Mouse (Mus musculus) embryonic facial prominence, embryonic 11.5 days (tissue): ENCODE results near the gene Trim11. TPM values are rescaled to one million over a fixed set of nuclear protein-coding genes. Genes with fewer than 3 reads are reported as not detected.

Source experiments
- ATAC-seq: fragments of 200-750 bp; cut with Nextera tagmentation; replicated peaks from 2 replicates; pipeline ENCODE4 v1.8.0; 2017; ENCODE audit warnings: low read depth; ENCODE audit not compliant: insufficient number of reproducible peaks, low FRiP score, low TSS enrichment
- DNase-seq: peaks from one replicate; pipeline ENCODE4 v3.0.0-alpha.2; 2015; ENCODE audit warnings: low spot score
- H3K27ac ChIP-seq: fragments of 300-500 bp; sonication (generic); replicated peaks from 2 replicates; pipeline ENCODE4 v1.5.1; 2014; ENCODE audit warnings: mild to moderate bottlenecking, low read depth, low read length, control low read depth
- H3K27me3 ChIP-seq: fragments of 300-500 bp; sonication (generic); 2 replicates; pipeline ENCODE4 v1.6.1; 2014; ENCODE audit warnings: mild to moderate bottlenecking, low read length, moderate library complexity, mixed read lengths; ENCODE audit not compliant: control insufficient read depth, insufficient read depth
- H3K36me3 ChIP-seq: fragments of 300-500 bp; sonication (generic); replicated peaks from 2 replicates; pipeline ENCODE4 v1.6.1; 2014; ENCODE audit warnings: low read depth, mild to moderate bottlenecking, low read length, moderate library complexity, mixed read lengths; ENCODE audit not compliant: control insufficient read depth, insufficient read depth
- H3K4me1 ChIP-seq: fragments of 300-500 bp; sonication (generic); 2 replicates; pipeline ENCODE4 v1.6.1; 2014; ENCODE audit warnings: low read length, mixed read lengths; ENCODE audit not compliant: control insufficient read depth, insufficient read depth
- H3K4me2 ChIP-seq: fragments of 300-500 bp; sonication (generic); 2 replicates; pipeline ENCODE4 v1.6.1; 2014; ENCODE audit warnings: low read depth, mild to moderate bottlenecking, control low read depth, low read length, moderate library complexity
- H3K4me3 ChIP-seq: fragments of 300-500 bp; sonication (generic); 2 replicates; pipeline ENCODE4 v1.5.1; 2014; ENCODE audit warnings: low read depth, low read length, control low read depth
- H3K9ac ChIP-seq: fragments of 300-500 bp; sonication (generic); replicated peaks from 2 replicates; pipeline ENCODE4 v1.6.1; 2014; ENCODE audit warnings: mild to moderate bottlenecking, control low read depth, low read length
- H3K9me3 ChIP-seq: fragments of 300-500 bp; sonication (generic); replicated peaks from 2 replicates; pipeline ENCODE4 v1.6.1; 2016; ENCODE audit warnings: mild to moderate bottlenecking, low read length, inconsistent platforms, mixed read lengths; ENCODE audit not compliant: control insufficient read depth
- WGBS: fragments of 180-500 bp; shearing (Covaris S2); extraction: QIAGEN DNeasy Blood & Tissue Kit; methylation state at CpG from one replicate; pipeline ENCODE4 v1.1.7; 2014; 5-methylcytosine and 5-hydroxymethylcytosine counted together
- polyA plus RNA-seq: library from polyadenylated mRNA; unstranded; fragments of >200 nt; fragmentation: Nextera tagmentation; extraction: Ambion mirVana; gene quantifications from 2 replicates; pipeline ENCODE4 v1.2.1, GENCODE M21; 2014

The Trim11 gene
- polyA plus RNA-seq, 1 experiment from 2014 or later = 15.0 TPM

DNA sequence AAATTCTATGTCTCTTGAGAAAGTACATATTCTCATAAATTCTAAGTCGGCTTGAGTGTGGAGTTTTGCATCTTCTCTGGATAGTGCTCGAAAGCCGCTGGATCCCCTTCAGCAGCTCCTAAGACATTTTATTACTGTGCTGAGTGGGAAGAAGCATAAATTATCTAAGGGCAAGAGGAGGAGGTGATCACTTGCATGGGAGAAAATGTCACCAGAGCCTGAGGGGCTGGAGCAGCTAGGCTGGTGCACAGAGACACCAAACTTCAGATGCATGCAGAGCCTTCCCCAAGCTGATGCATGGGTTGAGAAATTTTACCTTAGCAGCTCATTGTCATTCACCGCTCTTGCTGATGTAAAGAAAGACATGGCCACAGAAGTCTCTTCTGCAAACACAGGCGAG, 33.8 kb upstream of the Trim11 start:
- Histone ChIP-seq H3K4me1 (no peaks in the 10 kb centered on the region), H3K27me3 (no peaks in the 10 kb centered on the region), H3K9me3 (no peaks in the 10 kb centered on the region), H3K27ac (no peak overlapping the region), H3K36me3 (no peaks in the 10 kb centered on the region), H3K9ac (no peak overlapping the region), H3K4me2 (no peak overlapping the region), H3K4me3 (no peak overlapping the region)
- DNase-seq (no peak), ATAC-seq (no peak)
- WGBS = 73% methylated on average over 5 of the region's 5 CpGs

DNA sequence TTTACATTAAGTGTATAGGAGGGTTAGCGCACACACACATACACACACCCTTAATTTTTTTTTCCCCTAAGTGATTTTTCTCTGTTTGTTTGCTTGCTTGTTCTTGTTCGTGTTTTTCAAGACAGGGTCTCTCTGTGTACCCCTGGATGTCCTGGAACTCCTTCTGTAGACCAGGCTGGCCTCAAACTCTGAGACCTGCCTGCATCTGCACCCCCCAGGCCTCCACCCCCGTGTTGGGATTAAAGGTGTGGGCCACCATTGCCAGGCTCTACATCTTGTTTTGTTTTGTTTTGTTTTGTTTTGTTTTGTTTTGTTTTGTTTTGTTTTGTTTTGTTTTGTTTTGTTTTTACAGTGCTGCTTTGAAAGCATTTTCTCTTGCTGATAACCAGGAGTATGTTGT, 30.6 kb upstream of the Trim11 start:
- no peak for DNase-seq
- Histone ChIP-seq H3K9me3 (no peaks in the 10 kb centered on the region), H3K27ac (no peak overlapping the region), H3K4me3 (no peak overlapping the region), H3K27me3 (peaks cover 5% of the 10 kb centered on the region; the same call in 1 of the 2 replicates), H3K9ac (no peak overlapping the region; the same call in 1 of the 2 replicates), H3K4me1 (no peaks in the 10 kb centered on the region), H3K36me3 (no peaks in the 10 kb centered on the region), H3K4me2 (no peak overlapping the region)
- no peak for ATAC-seq
- 77% methylated on average over 3 of the region's 3 CpGs for WGBS

DNA sequence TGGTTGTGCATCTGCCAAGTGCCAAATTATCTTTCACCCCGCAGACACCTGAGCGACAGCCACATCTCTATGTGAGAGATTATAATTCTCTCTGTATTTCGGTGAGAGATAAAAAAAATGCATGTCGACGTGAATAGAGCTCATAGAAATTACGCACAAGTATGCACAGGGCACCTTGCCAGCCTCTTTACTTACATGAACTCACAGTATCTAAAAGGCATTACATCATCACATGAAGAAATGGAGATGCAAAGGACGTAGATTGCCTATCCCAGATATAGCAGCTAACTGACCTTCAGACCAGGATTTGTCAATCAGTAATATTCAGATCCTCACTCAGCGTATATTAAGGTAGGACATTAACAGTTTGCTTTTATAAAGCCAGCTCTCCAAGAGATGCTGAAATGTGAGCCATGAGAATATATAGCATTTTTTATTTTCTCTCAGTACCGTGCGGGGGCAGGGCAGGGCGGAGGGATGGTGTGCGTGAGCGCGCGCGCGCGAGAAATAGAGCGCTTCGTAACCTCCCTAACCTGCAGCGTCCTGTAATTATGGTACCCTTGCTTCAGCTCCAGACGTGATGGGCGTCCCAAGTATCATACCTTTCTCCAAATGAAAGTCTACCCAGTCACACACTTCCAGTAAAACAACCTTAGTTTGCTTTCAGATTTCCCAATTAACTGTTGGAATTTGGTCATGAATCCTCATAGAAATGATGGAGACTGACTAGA, 29.9 kb upstream of the Trim11 start:
- Histone ChIP-seq H3K4me1 (no peaks in the 10 kb centered on the region), H3K9ac (peak overlapping the region; percentile 53), H3K27me3 (peaks cover 5% of the 10 kb centered on the region; the same call in 1 of the 2 replicates), H3K9me3 (no peaks in the 10 kb centered on the region), H3K36me3 (no peaks in the 10 kb centered on the region), H3K4me3 (peak overlapping the region; percentile 41), H3K4me2 (peak overlapping the region; percentile 60), H3K27ac (peak overlapping the region; percentile 80)
- WGBS = 17% methylated on average over 23 of the region's 23 CpGs
- peak; percentile 61 for DNase-seq
- peak; percentile 47; the same call in 1 of the 2 replicates for ATAC-seq

DNA sequence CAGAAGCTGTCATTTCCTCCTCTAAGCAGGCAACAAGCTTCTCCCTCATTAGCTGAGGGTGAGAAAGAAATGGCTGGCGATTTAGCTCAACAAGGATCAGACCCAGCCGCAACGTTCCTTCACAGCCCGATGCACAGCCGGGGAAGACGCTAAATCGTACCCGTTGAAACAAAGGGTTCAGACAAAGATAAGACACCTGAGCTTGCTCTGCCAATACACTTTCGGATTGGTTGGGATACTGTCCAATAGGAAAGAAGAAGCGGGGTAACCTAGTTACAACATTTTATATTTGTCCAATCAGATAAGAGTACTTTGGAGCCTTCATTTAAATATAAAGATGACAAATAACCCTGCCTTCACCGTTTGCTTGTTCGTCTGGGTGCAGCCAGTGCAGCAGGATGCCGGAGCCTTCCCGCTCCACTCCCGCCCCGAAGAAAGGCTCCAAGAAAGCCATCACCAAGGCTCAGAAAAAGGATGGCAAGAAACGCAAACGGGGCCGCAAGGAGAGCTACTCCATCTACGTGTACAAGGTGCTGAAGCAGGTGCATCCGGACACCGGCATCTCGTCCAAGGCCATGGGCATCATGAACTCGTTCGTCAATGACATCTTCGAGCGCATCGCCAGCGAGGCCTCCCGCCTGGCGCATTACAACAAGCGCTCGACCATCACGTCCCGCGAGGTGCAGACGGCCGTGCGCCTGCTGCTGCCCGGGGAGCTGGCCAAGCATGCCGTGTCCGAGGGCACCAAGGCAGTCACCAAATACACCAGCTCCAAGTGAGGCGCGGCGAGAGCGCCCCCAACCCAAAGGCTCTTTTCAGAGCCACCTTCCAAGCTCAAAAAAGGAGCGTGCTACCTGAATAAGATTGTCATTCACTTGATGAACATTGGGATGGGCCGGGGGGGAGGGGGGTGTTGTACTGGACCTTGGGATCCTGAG, 29.1 kb upstream of the Trim11 start, which contains the start of gene Hist3h2ba:
Hist3h2ba (plus strand) TSS at position 379 of the 938 bp plus-strand sequence.
- peak within 1 kb of the TSS; percentile 75 for H3K9ac ChIP-seq
- peak within 1 kb of the TSS; percentile 91 for H3K27ac ChIP-seq
- DNase-seq (peak; percentile 88), ATAC-seq (peak; percentile 86)
- under 1% methylated on average over 46 of the region's 48 CpGs for WGBS
- H3K27me3 ChIP-seq = peaks cover 5% of the 10 kb centered on the region; the same call in 1 of the 2 replicates
- H3K4me3 ChIP-seq = peak within 1 kb of the TSS; percentile 41
- no peaks in the 10 kb centered on the region for H3K36me3 ChIP-seq
- no peaks in the 10 kb centered on the region for H3K4me1 ChIP-seq
- peak within 1 kb of the TSS; percentile 66 for H3K4me2 ChIP-seq
- no peaks in the 10 kb centered on the region for H3K9me3 ChIP-seq

DNA sequence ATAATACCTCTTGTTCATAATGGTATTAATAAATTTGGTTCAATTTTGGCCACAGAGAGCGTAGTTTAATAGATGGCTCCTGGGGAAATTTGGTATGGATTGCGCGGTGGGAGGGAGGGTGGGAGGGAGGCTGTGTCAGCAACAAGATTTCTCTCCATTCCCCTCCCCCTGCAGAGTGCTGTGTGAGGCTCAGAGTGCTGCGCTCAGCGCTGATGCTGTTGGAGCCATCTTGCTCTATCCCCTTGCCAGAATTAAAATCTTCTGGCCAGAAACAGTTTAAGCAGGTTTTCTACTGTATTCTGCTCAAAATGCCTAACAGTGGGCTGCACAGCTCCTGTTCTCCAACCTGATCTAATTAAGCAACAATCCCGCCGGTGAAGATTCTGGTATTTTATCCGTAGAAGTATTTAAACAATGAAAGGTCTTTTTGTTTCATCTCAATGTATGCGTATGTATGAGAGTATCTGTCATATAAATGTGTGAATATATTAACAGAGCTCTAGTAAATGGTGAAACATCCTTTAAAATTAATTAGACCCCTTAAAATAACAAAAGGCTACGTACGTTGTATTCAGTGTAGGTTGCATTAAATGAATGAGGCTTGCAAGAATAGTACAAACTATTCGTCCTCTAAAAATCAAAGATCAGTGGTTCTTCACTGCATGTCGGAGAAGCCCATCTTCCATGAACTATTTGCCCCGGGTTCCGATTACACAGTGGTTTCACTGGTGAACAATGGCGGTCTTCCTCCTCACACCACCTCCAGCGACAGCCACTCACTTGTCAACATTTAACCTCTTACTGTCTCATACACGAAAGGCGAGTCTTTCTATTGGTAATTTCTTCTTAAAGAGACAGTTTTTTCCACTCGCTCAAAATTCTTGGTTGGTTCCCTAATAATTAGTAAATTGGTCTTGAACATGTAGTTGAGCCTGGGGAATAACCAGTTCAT, 28.1 kb upstream of the Trim11 start:
- Histone ChIP-seq H3K4me2 (peak overlapping the region; percentile 66), H3K27ac (peak overlapping the region; percentile 91), H3K27me3 (peaks cover 5% of the 10 kb centered on the region; the same call in 1 of the 2 replicates), H3K4me3 (peak overlapping the region; percentile 41), H3K9me3 (no peaks in the 10 kb centered on the region), H3K9ac (peak overlapping the region; percentile 75), H3K4me1 (no peaks in the 10 kb centered on the region), H3K36me3 (no peaks in the 10 kb centered on the region)
- peak; percentile 77 for DNase-seq
- WGBS = 6% methylated on average over 20 of the region's 20 CpGs
- 0 out of 2 replicates have a peak, but pooled peaks have one; percentile 24 for ATAC-seq

DNA sequence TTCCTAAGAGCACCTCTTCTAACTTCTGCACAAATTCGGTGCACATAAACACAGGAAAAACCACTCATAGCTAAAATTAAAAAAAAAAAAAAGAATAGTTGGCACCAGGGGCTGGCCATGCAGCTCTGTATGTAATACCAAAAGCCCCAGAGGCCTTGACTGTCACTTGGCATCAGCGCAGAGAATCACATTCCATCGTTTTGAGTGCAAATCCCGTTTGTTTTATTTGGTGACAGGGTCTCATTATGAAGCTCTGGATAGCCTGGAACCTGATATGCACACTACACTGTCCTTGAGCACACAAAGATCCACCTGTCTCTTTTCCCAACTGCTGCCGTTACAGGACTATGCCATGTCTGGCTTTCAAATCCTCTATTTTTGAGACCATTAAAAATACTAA, 26.7 kb upstream of the Trim11 start:
- no peak overlapping the region for H3K4me2 ChIP-seq
- H3K9ac ChIP-seq = no peak overlapping the region
- WGBS = 70% methylated on average over 5 of the region's 5 CpGs

More for the DNA sequence above, 26.7 kb upstream of the Trim11 start:
- Histone ChIP-seq H3K36me3 (no peaks in the 10 kb centered on the region), H3K4me1 (no peaks in the 10 kb centered on the region), H3K27me3 (peaks cover 5% of the 10 kb centered on the region; the same call in 1 of the 2 replicates), H3K27ac (no peak overlapping the region), H3K9me3 (no peaks in the 10 kb centered on the region), H3K4me3 (no peak overlapping the region)
- DNase-seq (no peak), ATAC-seq (no peak)
